Mouse (Mus musculus): ENCODE results near the gene Atf5.

The Atf5 gene

DNA sequence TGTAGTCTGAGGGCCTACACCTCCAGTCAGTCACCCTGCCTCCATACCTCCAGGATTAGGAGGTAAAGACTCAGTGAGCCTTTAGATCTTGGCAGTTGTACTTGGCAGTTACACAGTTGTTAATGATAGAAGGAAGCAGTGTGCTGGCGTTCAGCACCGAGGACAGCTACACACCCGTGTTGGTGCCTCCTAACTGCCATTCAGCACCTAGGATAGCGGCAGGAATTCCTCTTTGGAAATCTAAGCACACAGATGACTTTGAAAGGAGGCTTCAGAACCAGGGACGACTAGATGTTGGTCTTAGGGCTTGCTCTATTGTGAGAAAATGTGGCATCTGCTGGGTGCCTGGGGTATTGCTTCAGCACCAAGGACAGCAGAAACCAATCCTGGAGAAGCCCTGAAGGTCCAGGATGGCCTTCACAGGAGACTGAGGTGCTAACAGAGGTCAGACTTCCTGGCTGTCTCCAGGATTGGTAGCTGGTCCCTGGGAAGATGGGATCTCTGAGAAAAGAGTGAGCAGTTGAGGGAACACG lies 46.3 kb downstream of the Atf5 start:
- no peak for DNase-seq (ENCODE audit: low spot score in 2 of 2)

DNA sequence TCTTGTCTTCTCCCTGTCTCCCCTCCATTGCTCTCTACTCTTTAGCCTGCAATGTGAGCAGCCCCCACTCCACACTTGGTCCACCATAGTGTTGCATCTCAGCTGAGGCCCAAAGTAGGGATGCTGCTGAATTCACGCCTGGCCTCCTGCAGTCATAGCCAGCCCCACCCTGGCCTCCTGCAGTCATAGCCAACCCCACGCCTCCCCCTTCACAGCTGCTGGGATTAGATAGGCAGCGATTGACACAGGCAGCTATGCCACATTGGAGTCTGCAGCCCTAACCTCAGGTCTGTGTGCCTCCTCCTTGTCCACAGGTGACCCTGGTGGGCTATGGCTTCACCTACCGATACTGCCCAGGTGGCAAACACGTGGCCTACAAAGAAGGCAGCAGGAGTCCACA lies 48.3 kb downstream of the Atf5 start:
- no peak for DNase-seq (ENCODE audit: low spot score in 2 of 2)

Data from left cerebral cortex, adult 9 months (tissue).